Mouse (Mus musculus) retina, adult 2 months (tissue): Measurements from ENCODE around the gene Slc25a21.

Source experiments
- DNase-seq: peaks from one replicate; pipeline ENCODE4 v3.0.0-alpha.2; 2012; ENCODE audit warnings: low read depth, low spot score

Gene Slc25a21

GRCm38 (mm10) chr12:57184401-57185147 is 12.7 kb downstream of the Slc25a21 start:
- no peak for DNase-seq

GRCm38 (mm10) chr12:57179465-57180188 is 17.6 kb downstream of the Slc25a21 start:
- no peak for DNase-seq

- no peak for DNase-seq
Observed at GRCm38 (mm10) chr12:57178818-57179217, 18.5 kb downstream of the Slc25a21 start.

GRCm38 (mm10) chr12:57163294-57163693 is 34.0 kb downstream of the Slc25a21 start:
- DNase-seq: no peak

GRCm38 (mm10) chr12:57162840-57163239 is 34.4 kb downstream of the Slc25a21 start:
- DNase-seq: no peak

- DNase-seq: no peak
Observed at GRCm38 (mm10) chr12:57159904-57160303, 37.4 kb downstream of the Slc25a21 start.

GRCm38 (mm10) chr12:57158266-57158665 is 39.0 kb downstream of the Slc25a21 start:
- DNase-seq: no peak

- no peak for DNase-seq
Observed at GRCm38 (mm10) chr12:57138937-57139336, 58.3 kb downstream of the Slc25a21 start.

- no peak for DNase-seq
Observed at GRCm38 (mm10) chr12:57137809-57138208, 59.5 kb downstream of the Slc25a21 start.

GRCm38 (mm10) chr12:57118602-57119001 is 78.7 kb downstream of the Slc25a21 start:
- no peak for DNase-seq

GRCm38 (mm10) chr12:57115516-57115915 is 81.8 kb downstream of the Slc25a21 start:
- no peak for DNase-seq

GRCm38 (mm10) chr12:57109363-57109762 is 87.9 kb downstream of the Slc25a21 start:
- DNase-seq: no peak

- no peak for DNase-seq
Observed at GRCm38 (mm10) chr12:57102322-57102721, 95.0 kb downstream of the Slc25a21 start.

- no peak for DNase-seq
Observed at GRCm38 (mm10) chr12:57100549-57100948, 96.7 kb downstream of the Slc25a21 start.

GRCm38 (mm10) chr12:57099066-57099465 is 98.2 kb downstream of the Slc25a21 start:
- no peak for DNase-seq

GRCm38 (mm10) chr12:57098371-57098770 is 98.9 kb downstream of the Slc25a21 start:
- no peak for DNase-seq

- DNase-seq: no peak
Observed at GRCm38 (mm10) chr12:57093107-57093506, 104.2 kb downstream of the Slc25a21 start.

GRCm38 (mm10) chr12:57084519-57084918 is 112.8 kb downstream of the Slc25a21 start:
- DNase-seq: no peak

- no peak for DNase-seq
Observed at GRCm38 (mm10) chr12:57083533-57083932, 113.7 kb downstream of the Slc25a21 start.

- no peak for DNase-seq
Observed at GRCm38 (mm10) chr12:57076606-57077005, 120.7 kb downstream of the Slc25a21 start.

- DNase-seq: no peak
Observed at GRCm38 (mm10) chr12:57072616-57073015, 124.7 kb downstream of the Slc25a21 start.

GRCm38 (mm10) chr12:57068607-57069006 is 128.7 kb downstream of the Slc25a21 start:
- DNase-seq: no peak

GRCm38 (mm10) chr12:57019737-57020136 is 177.5 kb downstream of the Slc25a21 start:
- no peak for DNase-seq
